Mouse (Mus musculus) ES-Bruce4 (cell line): ENCODE results near the gene Nat8f1. TPM values are rescaled to one million over a fixed set of nuclear protein-coding genes. Genes with fewer than 3 reads are reported as not detected.
A peak's percentile ranks its signal among the peaks of the same experiment; 100 is the strongest.
"Not testable (repeated sequence)": the region's sequence is repeated elsewhere in the genome, so short reads cannot be mapped to it uniquely, and the experiment has no call there.

ENCODE experiments used
- H3K27ac ChIP-seq: 2 replicates; pipeline ENCODE4 v1.5.1; 2012; ENCODE audit warnings: low read length, inconsistent platforms; ENCODE audit not compliant: insufficient read depth
- H3K27me3 ChIP-seq: 2 replicates; pipeline ENCODE4 v1.6.1; 2012; ENCODE audit warnings: mild to moderate bottlenecking, low read length, inconsistent platforms; ENCODE audit not compliant: control insufficient read depth, poor library complexity, insufficient read depth, severe bottlenecking
- H3K36me3 ChIP-seq: 2 replicates; pipeline ENCODE4 v1.6.1; 2012; ENCODE audit warnings: inconsistent platforms, mild to moderate bottlenecking, low read length, moderate library complexity; ENCODE audit not compliant: control insufficient read depth, poor library complexity, insufficient read depth, severe bottlenecking
- H3K4me1 ChIP-seq: one replicate; pipeline ENCODE4 v1.8.1; 2011; ENCODE audit warnings: low read length; ENCODE audit not compliant: control insufficient read depth, insufficient read depth
- H3K4me3 ChIP-seq: 2 replicates; pipeline ENCODE4 v1.5.1; 2011; ENCODE audit warnings: low read depth, mild to moderate bottlenecking, low read length
- H3K9ac ChIP-seq: 2 replicates; pipeline ENCODE4 v1.6.1; 2012; ENCODE audit warnings: low read depth, mild to moderate bottlenecking, inconsistent platforms; ENCODE audit not compliant: poor library complexity, severe bottlenecking
- H3K9me3 ChIP-seq: replicated peaks from 2 replicates; pipeline ENCODE4 v1.6.1; 2012; ENCODE audit warnings: mild to moderate bottlenecking, low read length, inconsistent platforms; ENCODE audit not compliant: control insufficient read depth, poor library complexity, insufficient read depth, severe bottlenecking
- CTCF ChIP-seq: IDR thresholded peaks from one replicate; pipeline ENCODE4 v1.8.1; 2011; ENCODE audit warnings: low read depth, low read length
- EP300 ChIP-seq: IDR thresholded peaks from 2 replicates; pipeline ENCODE4 v1.6.1; 2011; ENCODE audit warnings: low read depth, low read length; ENCODE audit not compliant: insufficient read depth
- POLR2A ChIP-seq: IDR thresholded peaks from one replicate; pipeline ENCODE4 v1.8.1; 2011; ENCODE audit warnings: low read length; ENCODE audit not compliant: insufficient read depth
- polyA plus RNA-seq: library from polyadenylated mRNA; stranded (reverse); fragments of >200 nt; gene quantifications from 2 replicates; pipeline ENCODE4 v1.2.4, GENCODE M21; 2011; ENCODE audit warnings: low read depth; ENCODE audit not compliant: missing spikeins, insufficient read depth, insufficient read length

Gene Nat8f1
- polyA plus RNA-seq, 1 experiment, result 1.7 TPM

- Histone ChIP-seq H3K4me3 (peak overlapping the region; percentile 18; the same call in 1 of the 2 replicates), H3K9me3 (peaks cover 17% of the 10 kb centered on the region)
- H3K27ac ChIP-seq, H3K4me1 ChIP-seq, H3K27me3 ChIP-seq, H3K36me3 ChIP-seq, H3K9ac ChIP-seq: not testable (repeated sequence)
- TF ChIP-seq CTCF, result peak; percentile 63
Measured at GRCm38 (mm10) chr6:85895061-85895648, 20.3 kb downstream of the Nat8f1 start.

GRCm38 (mm10) chr6:85888961-85889360, 26.5 kb downstream of the Nat8f1 start:
- Histone ChIP-seq H3K4me1 (no peaks in the 10 kb centered on the region), H3K4me3 (no peak overlapping the region), H3K9me3 (peaks cover 34% of the 10 kb centered on the region), H3K27ac (no peak overlapping the region), H3K9ac (no peak overlapping the region), H3K27me3 (no peaks in the 10 kb centered on the region), H3K36me3 (no peaks in the 10 kb centered on the region)
- TF ChIP-seq EP300 (no peak), POLR2A (no peak)

- no peak for TF ChIP-seq POLR2A
- TF ChIP-seq CTCF, result no peak
- no peak for TF ChIP-seq EP300
- H3K27me3 ChIP-seq, result no peaks in the 10 kb centered on the region
- H3K9ac ChIP-seq, result no peak overlapping the region
- H3K4me3 ChIP-seq, result no peak overlapping the region
- no peaks in the 10 kb centered on the region for H3K4me1 ChIP-seq
- H3K9me3 ChIP-seq, result peaks cover 33% of the 10 kb centered on the region
- H3K27ac ChIP-seq, result no peak overlapping the region
- H3K36me3 ChIP-seq, result no peaks in the 10 kb centered on the region
Measured at GRCm38 (mm10) chr6:85884311-85884710, 31.2 kb downstream of the Nat8f1 start.

GRCm38 (mm10) chr6:85883246-85883645, 32.2 kb downstream of the Nat8f1 start:
- not testable (repeated sequence) for H3K4me1 ChIP-seq

GRCm38 (mm10) chr6:85869006-85869405, 46.5 kb downstream of the Nat8f1 start, which contains the start of gene Nat8f2:
Gene Nat8f2 (minus strand): TSS chr6:85869158.
- not testable (repeated sequence) for H3K36me3 ChIP-seq, H3K27ac ChIP-seq, H3K27me3 ChIP-seq, H3K9ac ChIP-seq, H3K4me3 ChIP-seq, H3K4me1 ChIP-seq
- H3K9me3 ChIP-seq, result peaks cover 16% of the 10 kb centered on the region

More at GRCm38 (mm10) chr6:85883246-85883645, 32.2 kb downstream of the Nat8f1 start:
- H3K36me3 ChIP-seq, H3K4me3 ChIP-seq, H3K27ac ChIP-seq, H3K27me3 ChIP-seq, H3K9ac ChIP-seq: not testable (repeated sequence)
- peaks cover 31% of the 10 kb centered on the region for H3K9me3 ChIP-seq

- no peaks in the 10 kb centered on the region for H3K36me3 ChIP-seq
- peaks cover 3% of the 10 kb centered on the region for H3K4me1 ChIP-seq
- H3K4me3 ChIP-seq, result no peak overlapping the region
- no peak overlapping the region for H3K27ac ChIP-seq
- peaks cover 16% of the 10 kb centered on the region for H3K9me3 ChIP-seq
- no peak for TF ChIP-seq CTCF
- no peak for TF ChIP-seq POLR2A
- no peak for TF ChIP-seq EP300
- H3K27me3 ChIP-seq, result no peaks in the 10 kb centered on the region
- H3K9ac ChIP-seq, result no peak overlapping the region
Measured at GRCm38 (mm10) chr6:85867726-85868690, 47.5 kb downstream of the Nat8f1 start.

- H3K4me3 ChIP-seq, H3K4me1 ChIP-seq, H3K9ac ChIP-seq, H3K36me3 ChIP-seq, H3K27me3 ChIP-seq, H3K27ac ChIP-seq: not testable (repeated sequence)
- H3K9me3 ChIP-seq, result peaks cover 16% of the 10 kb centered on the region
Measured at GRCm38 (mm10) chr6:85866995-85867394, 48.5 kb downstream of the Nat8f1 start.

GRCm38 (mm10) chr6:85866166-85866565, 49.3 kb downstream of the Nat8f1 start:
- H3K4me1 ChIP-seq, H3K27ac ChIP-seq, H3K27me3 ChIP-seq, H3K36me3 ChIP-seq, H3K4me3 ChIP-seq, H3K9ac ChIP-seq: not testable (repeated sequence)
- H3K9me3 ChIP-seq, result peaks cover 16% of the 10 kb centered on the region
